10 mouse cellular contexts compared by ENCODE assay signal in the genomic region with DNA sequence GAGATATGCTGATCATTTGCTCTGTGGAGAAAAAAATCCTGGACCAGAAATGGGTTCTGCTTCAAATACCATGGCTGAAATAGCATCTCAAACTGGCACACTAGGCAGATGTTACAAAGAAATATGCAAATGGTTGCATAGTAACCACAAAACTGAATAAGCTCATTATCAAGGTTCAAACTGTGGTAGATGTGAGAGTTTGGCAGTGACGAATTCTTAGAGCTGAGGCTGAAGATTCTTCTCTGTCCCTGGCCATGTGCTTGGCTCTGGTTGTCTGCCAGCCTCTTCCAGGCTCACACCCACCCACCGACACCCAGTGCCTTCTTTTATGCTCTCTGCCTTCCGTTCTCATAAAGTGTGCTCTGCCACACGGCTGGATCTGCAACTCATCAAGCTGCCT. TPM values are rescaled to one million over a fixed set of nuclear protein-coding genes. Genes with fewer than 3 reads are reported as not detected.
A peak's percentile ranks its signal among the peaks of the same experiment; 100 is the strongest.
DNase-seq lines count a peak whose midpoint lies in the region; ATAC-seq and TF ChIP-seq lines count a peak whose summit lies in the region.
"Had no signal": no experiment of that assay in that cellular context is flagged by ENCODE, and none has a peak within 500 bp of the region (broad histone marks: within the 10 kb centered on the region; RNA-seq: fewer than 3 reads in every experiment).

No protein-coding gene starts in this region.

- peak; percentile 55 for ATAC-seq in megakaryocyte progenitor cell, adult 5-6 weeks (replicated peaks; ENCODE audit: poor library complexity)
- no peak for ATAC-seq in kidney, embryonic 15.5 days (replicated peaks; ENCODE audit: low FRiP score)

- no peak overlapping the region for H3K4me2 ChIP-seq in kidney, embryonic 15.5 days

- H3K9ac ChIP-seq in kidney, embryonic 15.5 days, result no peak overlapping the region

- peaks cover 18% of the 10 kb centered on the region for H3K4me1 ChIP-seq in thymus, adult 2 months (replicated peaks; ENCODE audit: control insufficient read depth, insufficient read depth, low read length)
- no peaks in the 10 kb centered on the region for H3K4me1 ChIP-seq in kidney, embryonic 15.5 days

- 0 out of 2 replicates have a peak, but pooled peaks cover 4% of the 10 kb centered on the region for H3K36me3 ChIP-seq in thymus, adult 2 months (ENCODE audit: control insufficient read depth, insufficient read depth, low read length)
- no peaks in the 10 kb centered on the region for H3K36me3 ChIP-seq in kidney, embryonic 15.5 days

- no peak for TF ChIP-seq POLR2A in thymus, adult 2 months (IDR thresholded peaks at IDR 0.05; ENCODE audit: control insufficient read depth, extremely low read depth, insufficient read depth, low read length, poor library complexity)

- 7% methylated on average over 4 of the region's 4 CpGs for WGBS in thymus, adult 2 months
- 60% methylated on average over 4 of the region's 4 CpGs for WGBS in kidney, embryonic 15.5 days

- TF ChIP-seq CTCF in thymus, adult 2 months (IDR thresholded peaks at IDR 0.05; ENCODE audit: borderline replicate concordance, control insufficient read depth, extremely low read depth, insufficient read depth, low read length, poor library complexity), result no peak

- H3K4me3 ChIP-seq in thymus, adult 2 months (ENCODE audit: control insufficient read depth, insufficient read depth, low read length), result no peak overlapping the region
- no peak overlapping the region for H3K4me3 ChIP-seq in kidney, embryonic 15.5 days (replicated peaks)

- DNase-seq in thymus, adult 2 months, result no peak
- no peak for DNase-seq in thymus, postnatal 14 days
- peak; percentile 66 to 77 for DNase-seq in layer of hippocampus, adult 18-20 months (ENCODE audit: low spot score in 2 of 2)
- DNase-seq in adrenal gland, adult (ENCODE audit: inconsistent age in 2 of 2, low spot score in 1 of 2), result no peak
- no peak for DNase-seq in spleen, postnatal 4 days (ENCODE audit: low spot score in 2 of 2)
- DNase-seq in adrenal gland, postnatal 14 days, result no peak
- DNase-seq: kidney, postnatal 10 days; lung, postnatal 10 days had no signal

- H3K27me3 ChIP-seq in thymus, adult 2 months (ENCODE audit: control insufficient read depth, insufficient read depth, low read length), result no peaks in the 10 kb centered on the region
- no peaks in the 10 kb centered on the region for H3K27me3 ChIP-seq in kidney, embryonic 15.5 days

- peak overlapping the region; percentile 61; the same call in 1 of the 2 replicates for H3K27ac ChIP-seq in thymus, adult 2 months (ENCODE audit: control insufficient read depth, insufficient read depth, low read length)
- H3K27ac ChIP-seq in kidney, embryonic 15.5 days, result no peak overlapping the region

- no peaks in the 10 kb centered on the region for H3K9me3 ChIP-seq in kidney, embryonic 15.5 days (replicated peaks)

RNA-seq across cellular contexts. Expression of gene Ptprc, which starts 26.7 kb away (rescaled TPM):
- 469 and 490 TPM in 2 replicates for polyA plus RNA-seq in thymus, adult 2 months (2012; rRNA removed)
- total RNA-seq in layer of hippocampus, adult 18-20 months (2021), result 1 to 10 TPM; 2.2 to 2.8 TPM
- total RNA-seq in megakaryocyte progenitor cell, adult 5-6 weeks (2015), result 125 and 141 TPM in 2 replicates
- total RNA-seq in megakaryocyte progenitor cell, adult 5-6 weeks (2017), result 142 and 173 TPM in 2 replicates
- polyA plus RNA-seq in kidney, embryonic 15.5 days (2015; fragmentation: Nextera tagmentation; extraction: Ambion mirVana), result 4.0 and 4.8 TPM in 2 replicates
- total RNA-seq in adrenal gland, postnatal 14 days (2021), result 7.1 and 55.2 TPM in 2 replicates

Comparison
In these comparisons a context has a peak if more than half of its experiments do, and no peak if none do; other contexts are left out.
1. DNase-seq: peak in layer of hippocampus, adult 18-20 months (2 of 2); none in thymus, adult 2 months (single experiment), thymus, postnatal 14 days (single experiment), adrenal gland, adult (0 of 2), spleen, postnatal 4 days (0 of 2) and adrenal gland, postnatal 14 days (single experiment).